Mouse (Mus musculus) limb, embryonic 14.5 days (tissue): Measurements from ENCODE around the gene Stx3. TPM values are rescaled to one million over a fixed set of nuclear protein-coding genes. Genes with fewer than 3 reads are reported as not detected.

Experiments
- ATAC-seq: fragments of 200-750 bp; cut with Nextera tagmentation; 2 replicates; pipeline ENCODE4 v1.8.0; 2017; ENCODE audit warnings: low read depth, moderate number of reproducible peaks, moderate TSS enrichment; ENCODE audit not compliant: low FRiP score
- DNase-seq: peaks from one replicate; pipeline ENCODE4 v3.0.0-alpha.2; 2015; ENCODE audit warnings: low spot score
- H3K27ac ChIP-seq: fragments of 300-500 bp; sonication (generic); replicated peaks from 2 replicates; pipeline ENCODE4 v1.5.1; 2014; ENCODE audit warnings: low read depth, mild to moderate bottlenecking, low read length, moderate library complexity, mixed read lengths
- H3K27me3 ChIP-seq: fragments of 300-500 bp; sonication (generic); 2 replicates; pipeline ENCODE4 v1.6.1; 2014; ENCODE audit warnings: low read length, mixed read lengths; ENCODE audit not compliant: control insufficient read depth, insufficient read depth
- H3K36me3 ChIP-seq: fragments of 300-500 bp; sonication (generic); 2 replicates; pipeline ENCODE4 v1.6.1; 2014; ENCODE audit warnings: mild to moderate bottlenecking, low read length, moderate library complexity, mixed read lengths; ENCODE audit not compliant: control insufficient read depth, insufficient read depth
- H3K4me1 ChIP-seq: fragments of 300-500 bp; sonication (generic); 2 replicates; pipeline ENCODE4 v1.6.1; 2014; ENCODE audit warnings: antibody characterized with exemption, low read length, mixed read lengths; ENCODE audit not compliant: control insufficient read depth, insufficient read depth
- H3K4me2 ChIP-seq: fragments of 300-500 bp; sonication (generic); replicated peaks from 2 replicates; pipeline ENCODE4 v1.6.1; 2014; ENCODE audit warnings: low read depth, mild to moderate bottlenecking, low read length, moderate library complexity; ENCODE audit not compliant: severe bottlenecking
- H3K4me3 ChIP-seq: fragments of 300-500 bp; sonication (generic); replicated peaks from 2 replicates; pipeline ENCODE4 v1.5.1; 2014; ENCODE audit warnings: low read length
- H3K9ac ChIP-seq: fragments of 300-500 bp; sonication (generic); 2 replicates; pipeline ENCODE4 v1.6.1; 2014; ENCODE audit warnings: mild to moderate bottlenecking, low read depth, low read length, moderate library complexity; ENCODE audit not compliant: severe bottlenecking
- H3K9me3 ChIP-seq: fragments of 300-500 bp; sonication (generic); 2 replicates; pipeline ENCODE4 v1.6.1; 2016; ENCODE audit warnings: low read length; ENCODE audit not compliant: control insufficient read depth
- POLR2A ChIP-seq: fragments of 200-500 bp; IDR thresholded peaks from 2 replicates; pipeline ENCODE4 v1.8.0; 2012; ENCODE audit warnings: inconsistent platforms, mild to moderate bottlenecking, moderate library complexity, borderline replicate concordance; ENCODE audit not compliant: insufficient read depth, insufficient read length; ENCODE audit errors: extremely low read depth
- WGBS: fragments of 180-500 bp; shearing (Covaris S2); extraction: QIAGEN DNeasy Blood & Tissue Kit; methylation state at CpG from one replicate; pipeline ENCODE4 v1.1.7; 2014; 5-methylcytosine and 5-hydroxymethylcytosine counted together
- polyA plus RNA-seq, 2 experiments: library from polyadenylated mRNA; depleted of rRNA in 1 of 2; stranded (reverse) in 1 of 2; unstranded in 1 of 2; fragments of >200 nt; fragmentation: Nextera tagmentation in 1 of 2; extraction: Ambion mirVana in 1 of 2; gene quantifications; 2 replicates each; pipeline versions ENCODE4 v1.2.1 to v1.2.3; 2012 to 2014

Stx3 gene
- polyA plus RNA-seq, 2 experiments: 5.2 to 6.7 TPM

- no peak for TF ChIP-seq POLR2A
- ATAC-seq (no peak), DNase-seq (no peak)
- Histone ChIP-seq H3K36me3 (no peaks in the 10 kb centered on the region), H3K27me3 (no peaks in the 10 kb centered on the region), H3K9ac (no peak overlapping the region), H3K4me3 (no peak overlapping the region), H3K27ac (no peak overlapping the region), H3K4me2 (no peak overlapping the region), H3K9me3 (no peaks in the 10 kb centered on the region), H3K4me1 (no peaks in the 10 kb centered on the region)
- WGBS: 83% methylated on average over 2 of the region's 2 CpGs
Measured at GRCm38 (mm10) chr19:11725915-11726314, 93.3 kb downstream of the Stx3 start.

Other genes with a start within 250 kb of the Stx3 start
- 5.3 and 5.4 TPM in 2 replicates for gene Ms4a6d, start 214.6 kb downstream of the Stx3 start, polyA plus RNA-seq (2012; rRNA removed)
- gene Ms4a6d, start 214.6 kb downstream of the Stx3 start, polyA plus RNA-seq (2014; fragmentation: Nextera tagmentation; extraction: Ambion mirVana): 7.4 TPM in 2 replicates
- gene Ms4a2, start 195.7 kb downstream of the Stx3 start, polyA plus RNA-seq (2012; rRNA removed): 0.99 and 1.5 TPM in 2 replicates
- 1.8 and 1.9 TPM in 2 replicates for gene Ms4a2, start 195.7 kb downstream of the Stx3 start, polyA plus RNA-seq (2014; fragmentation: Nextera tagmentation; extraction: Ambion mirVana)
- gene Ms4a3, start 178.6 kb downstream of the Stx3 start, polyA plus RNA-seq (2012; rRNA removed): 0.13 TPM in 1 of 2 replicates, not detected in the other
- gene Ms4a3, start 178.6 kb downstream of the Stx3 start, polyA plus RNA-seq (2014; fragmentation: Nextera tagmentation; extraction: Ambion mirVana): 0.39 TPM in 1 of 2 replicates, not detected in the other
- not detected in 2 replicates for gene Oosp2, start 158.8 kb downstream of the Stx3 start, polyA plus RNA-seq (2012; rRNA removed)
- not detected in 2 replicates for gene Oosp2, start 158.8 kb downstream of the Stx3 start, polyA plus RNA-seq (2014; fragmentation: Nextera tagmentation; extraction: Ambion mirVana)
- gene Oosp1, start 128.3 kb downstream of the Stx3 start, polyA plus RNA-seq (2012; rRNA removed): not detected in 2 replicates
- gene Oosp1, start 128.3 kb downstream of the Stx3 start, polyA plus RNA-seq (2014; fragmentation: Nextera tagmentation; extraction: Ambion mirVana): not detected in 2 replicates
- not detected in 2 replicates for gene Oosp3, start 122.3 kb downstream of the Stx3 start, polyA plus RNA-seq (2012; rRNA removed)
- gene Oosp3, start 122.3 kb downstream of the Stx3 start, polyA plus RNA-seq (2014; fragmentation: Nextera tagmentation; extraction: Ambion mirVana): not detected in 2 replicates
- gene Gif, start 71.8 kb downstream of the Stx3 start, polyA plus RNA-seq (2012; rRNA removed): not detected in 2 replicates
- gene Gif, start 71.8 kb downstream of the Stx3 start, polyA plus RNA-seq (2014; fragmentation: Nextera tagmentation; extraction: Ambion mirVana): not detected in 2 replicates
- 19.0 and 30.3 TPM in 2 replicates for gene Mrpl16, start 49.0 kb downstream of the Stx3 start, polyA plus RNA-seq (2012; rRNA removed)
- gene Mrpl16, start 49.0 kb downstream of the Stx3 start, polyA plus RNA-seq (2014; fragmentation: Nextera tagmentation; extraction: Ambion mirVana): 49.4 and 50.7 TPM in 2 replicates
- gene Olfr1417, start 19.8 kb upstream of the Stx3 start, polyA plus RNA-seq (2012; rRNA removed): not detected in 2 replicates
- not detected in 2 replicates for gene Olfr1417, start 19.8 kb upstream of the Stx3 start, polyA plus RNA-seq (2014; fragmentation: Nextera tagmentation; extraction: Ambion mirVana)
- gene Olfr1418, start 41.7 kb upstream of the Stx3 start, polyA plus RNA-seq (2012; rRNA removed): not detected in 2 replicates
- gene Olfr1418, start 41.7 kb upstream of the Stx3 start, polyA plus RNA-seq (2014; fragmentation: Nextera tagmentation; extraction: Ambion mirVana): not detected in 2 replicates
- gene Olfr1419, start 55.7 kb upstream of the Stx3 start, polyA plus RNA-seq (2012; rRNA removed): 0.06 TPM in 1 of 2 replicates, not detected in the other
- gene Olfr1419, start 55.7 kb upstream of the Stx3 start, polyA plus RNA-seq (2014; fragmentation: Nextera tagmentation; extraction: Ambion mirVana): not detected in 2 replicates
- not detected in 2 replicates for gene Olfr1420, start 67.2 kb upstream of the Stx3 start, polyA plus RNA-seq (2012; rRNA removed)
- not detected in 2 replicates for gene Olfr1420, start 67.2 kb upstream of the Stx3 start, polyA plus RNA-seq (2014; fragmentation: Nextera tagmentation; extraction: Ambion mirVana)
- gene Patl1, start 93.0 kb upstream of the Stx3 start, polyA plus RNA-seq (2012; rRNA removed): 38.5 and 45.1 TPM in 2 replicates
- gene Patl1, start 93.0 kb upstream of the Stx3 start, polyA plus RNA-seq (2014; fragmentation: Nextera tagmentation; extraction: Ambion mirVana): 18.9 and 19.6 TPM in 2 replicates
- gene Osbp, start 146.5 kb upstream of the Stx3 start, polyA plus RNA-seq (2012; rRNA removed): 33.4 and 37.5 TPM in 2 replicates
- gene Osbp, start 146.5 kb upstream of the Stx3 start, polyA plus RNA-seq (2014; fragmentation: Nextera tagmentation; extraction: Ambion mirVana): 10.9 and 11.7 TPM in 2 replicates
- gene Olfr1423, start 221.9 kb upstream of the Stx3 start, polyA plus RNA-seq (2012; rRNA removed): not detected in 2 replicates
- not detected in 2 replicates for gene Olfr1423, start 221.9 kb upstream of the Stx3 start, polyA plus RNA-seq (2014; fragmentation: Nextera tagmentation; extraction: Ambion mirVana)
- not detected in 2 replicates for gene Olfr1424, start 243.3 kb upstream of the Stx3 start, polyA plus RNA-seq (2012; rRNA removed)
- not detected in 2 replicates for gene Olfr1424, start 243.3 kb upstream of the Stx3 start, polyA plus RNA-seq (2014; fragmentation: Nextera tagmentation; extraction: Ambion mirVana)